Mouse (Mus musculus): ENCODE measurements at regions not wholly inside any gene's neighbourhood (a gene's known extent, or its start where the extent isn't known, plus 50 kb on each side); places are given as distances from the start of the nearest gene placed in this dataset.

DNA sequence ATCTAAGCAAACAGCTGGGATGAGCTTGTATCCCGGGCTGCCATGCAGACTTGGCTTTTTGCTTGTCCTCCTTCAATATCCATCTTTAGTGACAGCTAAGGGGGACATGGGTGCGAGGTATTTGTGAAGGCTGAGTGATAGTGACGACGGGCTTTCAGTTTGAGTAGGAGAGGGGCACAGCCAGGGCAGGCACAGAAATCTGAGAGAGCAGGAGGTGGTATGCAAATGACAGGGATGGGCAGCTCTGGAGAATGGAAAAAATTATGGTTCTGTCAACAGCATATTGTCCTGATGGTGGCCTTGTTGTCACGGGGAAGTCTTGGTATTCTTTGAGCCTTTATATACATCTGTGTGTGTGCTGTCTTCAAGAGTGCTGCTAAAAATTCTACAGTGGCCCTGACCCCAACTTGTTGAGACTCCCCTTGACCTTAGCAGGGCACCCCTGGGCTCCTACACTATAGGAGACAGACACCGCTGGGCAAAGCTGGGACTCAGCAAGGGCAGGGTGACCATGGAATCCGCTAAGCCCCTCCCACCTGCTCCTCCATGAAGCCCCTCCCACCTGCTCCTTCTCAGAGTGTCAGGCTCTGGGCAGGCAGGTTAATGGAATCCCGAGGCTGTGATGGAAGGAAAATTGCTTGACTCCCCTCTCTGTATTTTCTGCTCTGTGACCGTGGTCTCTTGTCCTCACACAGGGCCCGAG, 156.1 kb downstream of the Matn1 start:
- no peak for DNase-seq

DNA sequence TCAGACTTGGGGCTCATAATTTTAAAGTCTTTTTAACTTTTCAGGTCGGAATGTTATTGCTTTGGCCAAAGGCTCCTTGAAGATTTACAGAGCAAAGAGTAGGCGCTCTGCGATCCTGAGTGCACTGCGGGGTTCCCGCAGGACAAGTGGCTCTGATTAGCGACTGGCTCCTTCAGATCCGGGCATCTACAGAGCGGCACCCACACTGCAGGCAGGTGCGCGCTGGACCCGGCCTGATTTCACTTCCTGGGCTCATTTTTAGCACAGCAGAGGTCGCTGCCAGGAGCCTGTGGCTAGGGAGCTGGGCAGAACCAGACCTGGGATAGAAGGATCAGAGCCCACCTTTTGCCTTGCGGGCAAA, 156.6 kb downstream of the Matn1 start:
- no peak for DNase-seq

DNA sequence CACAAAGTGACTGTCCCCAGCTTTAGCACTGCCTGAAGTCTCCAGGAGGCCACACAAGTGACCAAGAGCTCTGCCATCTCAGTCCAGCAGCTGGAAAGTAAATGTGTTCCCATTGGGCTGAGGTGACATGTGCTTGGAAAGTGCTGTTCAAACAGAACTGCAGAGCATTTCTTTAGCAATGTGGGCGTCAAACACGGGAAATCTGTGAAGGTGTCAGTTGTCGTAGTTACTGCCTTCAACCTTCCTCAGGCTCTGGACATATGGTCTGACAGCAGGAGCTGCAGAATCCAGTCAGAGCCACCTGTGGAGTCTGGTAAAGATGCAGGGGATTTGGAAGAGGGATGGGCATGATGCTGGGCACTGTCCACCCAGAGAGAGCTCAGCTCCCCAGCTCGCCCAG, 158.0 kb downstream of the Matn1 start:
- no peak for DNase-seq

DNA sequence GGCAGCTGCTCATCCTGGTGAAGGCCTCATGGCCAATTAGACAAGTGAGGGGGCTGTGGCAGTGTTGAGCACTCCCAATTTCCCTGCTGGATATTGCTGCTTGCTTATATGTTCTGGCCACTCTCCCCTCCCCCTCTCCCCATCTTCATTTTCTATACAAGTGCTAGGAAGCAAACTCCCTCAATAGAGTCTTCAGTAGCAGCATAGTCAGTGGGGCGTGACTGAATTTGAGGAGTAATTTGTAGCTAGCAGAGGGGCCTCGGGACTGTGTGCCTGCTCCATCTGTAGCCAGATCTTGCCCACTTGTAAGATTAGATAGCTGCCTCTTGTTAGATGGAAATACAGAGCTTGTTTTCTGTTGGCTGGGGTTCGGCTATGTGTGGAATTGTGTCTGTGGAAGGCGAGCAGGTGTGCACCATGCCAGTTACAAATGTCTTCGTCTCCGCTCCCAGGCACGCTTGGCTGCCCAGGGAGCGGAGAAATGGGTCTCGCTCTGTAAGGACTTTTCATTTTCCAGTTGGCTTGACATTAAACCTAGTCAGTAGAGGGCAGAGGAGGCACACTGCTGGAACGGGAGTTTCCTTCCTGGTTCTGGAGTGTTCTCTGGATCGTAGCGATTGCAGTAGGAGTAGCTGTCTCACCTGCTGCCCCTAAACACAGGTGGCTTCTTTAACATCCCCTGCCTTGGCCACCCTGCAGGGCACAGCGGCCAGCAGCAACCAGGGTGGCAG, 163.1 kb downstream of the Matn1 start:
- DNase-seq: no peak

DNA sequence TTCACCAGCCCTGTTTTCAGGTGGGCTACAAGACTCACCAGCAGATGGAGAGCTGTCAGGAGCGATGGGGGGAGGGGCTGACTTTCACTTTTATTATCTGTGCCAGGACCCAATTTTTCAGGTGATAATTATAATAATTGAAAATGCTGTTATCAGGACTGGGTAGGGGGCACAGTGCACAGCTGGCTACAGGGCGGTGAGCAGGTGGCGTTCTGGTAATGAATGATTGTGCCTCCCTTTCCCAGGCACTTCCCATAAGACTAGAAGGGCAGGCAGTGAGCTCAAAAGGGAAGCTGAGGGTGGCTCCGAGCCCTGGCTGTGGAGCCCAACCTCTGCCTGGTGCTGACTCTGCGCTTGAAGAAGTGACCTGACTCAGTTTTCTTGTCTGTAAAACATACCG, 168.4 kb downstream of the Matn1 start:
- DNase-seq: no peak

DNA sequence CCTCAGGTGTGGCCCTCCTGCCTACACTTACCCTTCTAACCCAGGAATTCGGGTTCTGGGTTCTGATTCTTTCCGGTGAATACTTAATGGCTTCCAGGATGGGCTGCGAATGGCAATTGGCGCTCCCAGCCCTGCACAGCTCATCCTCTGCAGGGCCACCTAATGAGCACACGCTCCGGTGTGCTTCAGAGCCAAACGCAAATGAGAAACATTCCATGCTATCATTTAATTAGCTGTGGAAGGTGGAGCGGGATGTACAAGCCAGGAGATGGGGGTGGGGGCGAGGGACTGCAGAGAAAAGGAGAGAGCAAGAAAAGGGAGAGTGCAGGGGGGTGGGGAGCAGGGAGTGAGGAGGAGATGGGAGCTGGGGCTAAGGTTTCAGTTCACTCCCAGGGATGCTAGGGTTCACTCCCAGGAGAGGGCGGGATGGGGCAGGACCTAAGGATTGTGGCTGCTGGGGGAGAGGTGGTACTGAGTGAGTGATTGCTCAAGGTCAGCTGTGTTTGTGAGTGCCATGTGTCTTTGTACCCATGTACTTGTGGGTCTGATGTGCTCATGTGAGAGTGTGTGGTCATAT, 169.6 kb downstream of the Matn1 start:
- no peak for DNase-seq

DNA sequence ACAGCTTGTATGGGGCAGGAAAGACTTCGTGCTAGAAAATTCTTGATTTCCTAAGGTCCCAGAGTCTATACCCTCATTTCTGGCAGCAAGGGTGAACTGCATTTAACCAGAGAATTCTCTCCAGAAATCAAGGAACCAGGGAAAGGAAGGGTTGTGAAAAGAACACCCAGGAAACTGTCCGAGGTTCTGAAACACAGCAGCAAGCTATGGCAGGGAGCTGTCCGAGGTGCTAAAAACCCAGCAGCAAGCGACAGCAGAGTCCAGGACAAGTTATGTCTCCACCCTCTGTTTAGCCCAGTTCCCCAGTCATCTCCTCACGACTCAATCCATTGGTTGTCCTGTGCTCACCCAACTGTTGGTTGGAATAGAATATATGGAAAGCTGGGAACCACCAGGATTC, 171.1 kb downstream of the Matn1 start:
- DNase-seq: peak; percentile 12 to 19

DNA sequence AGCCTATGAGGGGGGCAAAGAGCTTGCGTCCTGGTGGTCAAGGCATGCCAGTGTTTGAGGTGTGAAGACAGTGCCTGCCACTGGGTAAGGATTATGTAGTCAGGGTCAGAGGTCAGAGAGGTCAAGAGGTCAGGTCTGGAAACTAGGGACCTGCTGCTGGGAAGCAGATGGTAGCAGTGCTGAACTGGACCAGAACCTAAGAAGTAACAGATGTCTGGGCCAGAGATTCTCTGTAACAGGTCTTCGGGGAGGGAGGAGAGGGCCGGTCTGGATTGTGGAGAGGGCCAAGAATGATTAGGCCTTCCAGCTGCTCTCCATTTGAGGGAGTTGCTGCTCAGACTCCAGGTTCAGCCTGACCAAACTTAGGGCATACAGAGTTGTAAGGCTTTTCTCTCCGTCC, 174.4 kb downstream of the Matn1 start:
- no peak for DNase-seq

DNA sequence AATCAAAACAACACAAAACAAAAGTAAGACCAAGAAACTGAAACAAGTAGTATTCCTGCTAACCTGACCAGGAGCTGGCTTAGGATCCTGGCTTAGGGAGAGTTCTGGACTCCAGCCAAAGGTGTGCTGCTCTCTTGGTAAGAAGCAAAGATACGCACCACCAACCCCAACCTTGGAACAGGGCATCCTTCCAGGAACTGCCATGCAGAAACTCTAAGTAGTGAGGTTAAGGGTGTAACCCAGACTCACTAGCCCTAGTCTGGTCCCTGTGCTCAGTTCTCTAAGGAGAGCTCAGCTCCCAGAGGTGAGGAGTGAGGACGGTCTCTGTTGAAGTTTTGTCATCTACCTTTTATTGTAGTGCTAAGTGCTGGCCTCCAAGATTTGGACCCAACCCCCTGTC, 175.4 kb downstream of the Matn1 start:
- DNase-seq: no peak

DNA sequence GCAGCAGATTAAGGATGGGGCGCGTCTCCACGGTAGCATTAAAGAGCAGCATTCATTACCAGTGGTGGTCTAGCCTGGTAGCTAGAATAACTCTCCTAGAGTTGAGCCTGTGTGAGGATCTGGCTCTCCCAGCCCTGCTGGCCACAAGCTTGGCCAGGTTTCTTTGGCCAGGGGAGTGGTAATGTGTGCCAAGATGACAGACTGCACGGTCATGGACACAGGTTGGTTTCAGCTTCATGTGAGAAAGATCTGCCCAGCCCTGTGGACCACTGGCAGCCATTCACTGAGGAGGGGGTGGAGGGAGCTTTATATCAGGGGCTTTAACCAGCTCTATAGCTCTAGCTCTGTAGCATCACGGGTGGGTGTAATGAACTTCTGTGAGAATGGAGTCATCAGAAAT, 176.5 kb downstream of the Matn1 start:
- DNase-seq: no peak

DNA sequence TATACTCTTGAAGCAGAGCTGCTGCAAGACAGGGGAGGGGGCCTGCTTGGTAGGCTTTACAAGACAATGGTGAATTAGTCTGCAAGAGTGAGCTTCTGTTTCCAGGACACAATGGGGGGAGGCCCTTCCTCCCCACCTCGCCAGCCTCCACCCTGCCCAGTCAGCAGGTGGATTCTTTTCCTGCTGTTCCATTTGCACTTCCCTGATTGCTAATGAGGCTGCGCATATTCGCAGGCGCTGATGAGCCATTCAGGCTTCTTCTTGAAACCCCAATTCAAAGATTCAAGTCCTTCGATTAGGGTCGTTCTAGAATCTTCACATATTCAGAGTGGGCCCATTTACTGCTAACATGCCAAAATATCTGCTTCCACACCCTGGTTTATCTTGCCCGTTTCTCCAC, 181.8 kb downstream of the Matn1 start:
- no peak for DNase-seq

DNA sequence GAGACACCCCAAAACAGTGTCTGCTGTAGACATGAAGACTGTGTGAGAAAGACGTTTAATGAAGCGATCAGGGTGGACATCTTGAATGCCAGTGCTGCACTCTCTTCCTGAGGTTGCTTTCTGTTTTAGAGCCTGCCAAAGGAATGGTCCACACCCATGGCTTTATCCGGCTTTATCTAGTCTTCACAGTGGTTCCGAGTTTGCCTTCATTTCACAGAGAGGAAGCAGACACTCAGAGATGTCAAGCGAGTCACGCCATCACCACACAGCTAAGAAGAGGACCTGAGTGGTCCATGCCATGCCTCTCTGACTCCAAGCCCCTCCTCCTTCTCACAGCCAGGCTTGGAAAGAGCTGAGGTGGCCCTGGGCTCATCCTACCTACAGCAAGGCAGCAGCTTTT, 182.7 kb downstream of the Matn1 start:
- DNase-seq: no peak

DNA sequence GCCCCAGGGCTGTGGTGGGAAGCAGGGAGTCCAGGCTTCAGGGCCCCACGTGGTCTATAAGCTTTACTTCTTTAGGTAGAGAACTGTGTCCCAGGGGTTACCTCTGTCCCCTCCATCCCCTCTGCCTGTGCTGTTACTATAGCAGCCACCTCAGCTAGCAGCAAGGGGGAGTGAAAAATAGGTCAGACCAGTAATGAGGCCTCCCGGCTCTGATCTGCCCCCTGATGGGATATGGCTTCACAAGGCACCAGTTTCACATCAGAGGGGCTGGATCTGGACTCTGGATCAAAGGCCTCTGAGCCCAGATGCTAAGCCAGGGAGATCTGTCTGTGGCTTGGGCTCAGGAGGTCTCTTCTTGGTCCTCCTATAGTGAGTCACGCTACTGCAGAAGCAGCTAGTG, 184.5 kb downstream of the Matn1 start:
- no peak for DNase-seq

DNA sequence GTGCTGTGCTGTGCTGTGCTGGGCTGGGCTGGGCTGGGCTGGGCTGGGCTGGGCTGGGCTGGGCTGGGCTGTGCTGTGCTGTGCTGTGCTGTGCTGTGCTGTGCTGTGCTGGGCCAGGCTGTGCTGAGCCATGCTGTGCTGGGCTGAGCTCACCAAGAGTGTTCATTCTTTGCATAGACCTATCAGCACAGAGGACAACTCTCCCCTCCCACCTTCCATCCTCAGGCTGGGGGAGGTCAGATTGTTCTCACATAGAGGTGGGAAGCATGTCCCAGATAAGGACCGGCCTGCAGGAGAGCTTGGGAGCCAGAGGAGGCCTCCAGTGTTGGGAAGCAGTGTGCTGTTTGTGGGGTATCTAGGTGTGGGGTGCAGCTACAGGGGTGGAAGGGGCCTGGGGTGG, 188.0 kb downstream of the Matn1 start:
- no peak for DNase-seq

DNA sequence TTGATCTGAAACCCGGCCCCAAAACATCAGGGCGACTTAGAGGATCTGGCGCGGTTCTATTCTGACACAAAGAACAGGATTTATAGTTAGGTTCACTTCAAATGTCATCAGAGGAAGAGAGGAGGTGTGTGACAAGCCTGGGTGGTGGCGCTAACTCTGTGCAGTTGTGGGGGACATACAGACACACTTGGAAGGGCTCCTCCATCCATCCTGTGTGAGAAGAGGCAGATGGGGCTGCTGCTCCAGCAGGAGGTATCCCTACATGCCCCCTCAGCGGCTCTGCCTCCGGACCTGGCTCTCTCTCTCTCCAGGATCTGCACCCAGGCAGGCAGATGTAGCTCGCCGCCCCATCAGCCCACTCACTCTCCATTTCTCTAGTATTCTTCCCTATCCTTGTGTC, 188.6 kb downstream of the Matn1 start:
- no peak for DNase-seq

DNA sequence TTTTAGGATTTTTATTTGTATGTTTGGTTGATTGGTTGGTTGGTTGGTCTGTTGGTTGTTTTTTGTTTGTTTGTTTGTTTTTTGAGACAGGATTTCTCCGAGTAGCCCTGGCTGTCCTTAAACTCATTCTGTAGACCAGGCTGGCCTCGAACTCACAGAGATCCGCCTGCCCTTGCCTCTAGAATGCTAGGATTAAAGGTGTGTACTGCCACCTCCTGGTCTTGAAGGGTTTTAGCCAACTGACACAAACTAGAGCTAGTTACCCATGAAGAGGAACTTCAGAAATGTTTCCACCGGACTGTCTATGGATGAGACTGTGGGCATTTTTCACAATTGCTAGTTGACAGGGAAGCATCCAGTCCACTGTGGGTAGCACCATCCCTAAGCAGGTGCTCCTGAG, 191.7 kb downstream of the Matn1 start:
- DNase-seq: no peak

DNA sequence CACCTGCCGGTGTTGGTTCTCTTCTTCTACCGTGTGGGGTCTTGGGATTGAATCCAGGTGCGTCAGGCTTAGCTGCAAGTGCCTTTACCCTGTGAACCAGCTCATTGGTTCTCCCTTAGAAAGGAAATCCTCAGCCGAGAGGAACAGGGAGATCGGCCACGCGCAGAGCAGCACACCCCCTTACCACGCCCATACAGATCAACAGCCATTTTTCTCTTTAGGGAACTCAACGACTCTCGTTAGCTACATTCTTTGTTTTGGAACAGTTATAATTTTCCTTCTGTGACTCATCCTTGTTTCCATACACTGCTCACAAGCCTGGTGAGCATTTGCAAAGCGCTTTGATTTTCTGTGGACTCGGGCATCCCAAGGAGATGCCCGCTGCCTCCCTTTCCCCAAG, 194.7 kb downstream of the Matn1 start:
- no peak for DNase-seq

DNA sequence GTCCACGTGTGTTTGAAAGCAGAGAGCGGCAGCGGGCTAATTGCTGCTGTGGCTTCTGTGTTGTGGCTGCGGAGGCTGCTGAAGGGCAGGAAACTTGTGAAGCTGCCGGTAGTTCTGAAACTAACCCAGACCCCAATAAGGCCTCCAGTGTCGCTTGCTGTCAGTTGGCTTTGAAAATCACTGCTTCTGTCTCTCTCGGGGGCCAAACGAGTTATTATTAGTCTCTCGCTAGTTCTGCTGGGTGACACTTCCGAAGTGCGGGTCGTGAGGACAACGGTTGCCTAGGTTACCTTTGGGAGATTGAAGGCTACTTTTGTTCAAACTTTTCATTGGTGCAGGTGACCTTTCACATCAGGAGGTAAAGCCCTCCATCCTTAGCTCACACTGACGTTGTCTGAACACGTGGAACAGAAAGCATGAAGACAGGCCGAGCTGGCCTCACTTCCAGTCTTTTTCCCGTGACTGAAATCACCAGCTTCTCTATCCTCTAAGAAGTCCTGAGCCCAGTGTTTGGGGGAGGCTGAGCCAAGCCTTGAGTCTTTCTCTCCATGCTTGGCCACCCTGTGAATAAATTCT, 197.8 kb downstream of the Matn1 start:
- no peak for DNase-seq

DNA sequence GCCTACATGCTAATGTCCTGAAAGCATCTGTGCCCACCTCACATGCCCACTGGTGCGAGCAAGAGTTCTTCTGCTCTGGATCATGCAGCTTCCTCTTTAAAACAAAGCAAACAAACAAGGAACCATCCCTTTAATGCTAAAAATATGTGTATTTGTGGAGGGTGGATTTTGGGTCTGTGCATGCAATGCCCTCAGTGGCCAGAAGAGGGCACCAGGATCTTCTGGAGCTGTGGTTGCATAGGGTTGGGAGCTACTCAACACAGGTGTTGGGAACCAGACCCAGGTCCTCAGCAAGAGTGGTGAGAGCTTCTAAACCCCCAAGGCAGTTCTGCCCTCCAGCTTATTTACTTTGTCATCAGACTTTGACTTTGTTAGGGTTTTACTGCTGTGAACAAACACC, 201.3 kb downstream of the Matn1 start:
- DNase-seq: no peak

DNA sequence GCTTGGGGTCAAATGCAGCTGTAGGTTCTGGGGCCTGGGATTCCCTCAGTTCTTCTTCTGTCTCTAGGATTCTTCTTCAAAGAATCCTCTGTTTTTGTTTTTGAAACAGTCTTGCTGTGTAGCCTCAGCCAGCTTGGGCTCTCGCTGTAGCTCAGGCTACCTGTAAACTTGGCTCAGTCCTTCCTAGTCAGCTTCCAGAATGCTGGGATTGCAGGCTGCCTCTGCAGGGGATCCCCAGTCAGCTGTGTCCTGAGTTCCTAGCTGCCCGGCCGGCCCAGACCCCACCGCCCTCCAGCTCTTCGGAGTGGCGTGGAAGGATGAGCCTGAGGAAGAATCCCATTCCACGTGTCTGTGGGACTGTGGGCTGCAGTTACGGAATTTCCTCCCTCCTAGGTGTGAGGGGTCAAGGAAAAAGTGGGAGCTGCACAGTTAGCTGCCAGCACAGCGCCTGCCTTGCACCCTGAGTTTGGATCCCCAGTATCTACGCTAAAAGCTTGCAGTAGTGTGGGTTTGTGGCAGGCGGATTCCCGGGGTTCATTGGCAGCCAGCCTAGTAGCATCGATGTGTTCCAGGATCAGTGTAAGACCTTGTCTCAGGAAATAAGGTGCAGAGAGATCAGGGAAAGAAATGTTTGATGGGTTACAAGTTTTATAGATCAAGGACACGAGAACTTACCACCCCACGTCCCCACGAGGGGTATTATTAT, 204.0 kb downstream of the Matn1 start:
- no peak for DNase-seq

DNA sequence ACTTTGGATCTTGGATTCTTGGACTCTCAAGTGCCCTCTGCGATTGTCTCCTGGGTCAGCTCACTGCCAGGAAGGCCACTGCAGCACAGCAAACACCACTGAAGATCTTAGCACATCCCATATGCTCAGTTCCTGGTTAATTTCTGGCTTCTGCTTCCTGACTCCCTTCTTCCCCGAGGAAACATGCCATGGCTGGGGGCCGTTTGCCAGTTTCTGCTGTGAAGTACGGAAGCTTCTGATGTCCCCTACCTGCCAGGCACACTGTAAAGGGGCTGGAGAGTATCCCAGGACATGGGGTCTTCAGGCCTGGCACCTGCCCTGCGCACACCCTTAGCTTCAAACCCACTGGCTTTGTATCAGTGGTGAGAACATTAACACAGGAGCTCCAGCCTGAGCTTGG, 205.3 kb downstream of the Matn1 start:
- no peak for DNase-seq

DNA sequence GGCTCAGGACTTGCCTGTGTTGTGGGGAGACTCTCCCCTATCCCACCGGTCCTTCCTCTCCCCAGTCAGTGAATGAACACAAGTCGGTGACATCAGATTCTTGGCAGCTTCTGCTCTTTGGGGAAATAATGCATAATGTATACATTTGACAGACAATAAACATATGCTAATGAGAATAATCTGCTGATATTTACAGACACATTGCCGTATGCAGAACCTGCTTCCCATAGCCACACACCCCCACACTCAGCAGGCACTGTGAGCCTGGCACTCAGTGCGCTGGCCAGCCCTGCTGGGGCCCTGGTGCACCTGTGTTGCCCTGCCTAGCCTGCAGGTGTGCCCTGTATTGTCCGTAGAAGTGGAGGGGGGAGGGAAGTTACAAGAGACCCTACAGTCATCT, 215.5 kb downstream of the Matn1 start:
- DNase-seq: no peak

DNA sequence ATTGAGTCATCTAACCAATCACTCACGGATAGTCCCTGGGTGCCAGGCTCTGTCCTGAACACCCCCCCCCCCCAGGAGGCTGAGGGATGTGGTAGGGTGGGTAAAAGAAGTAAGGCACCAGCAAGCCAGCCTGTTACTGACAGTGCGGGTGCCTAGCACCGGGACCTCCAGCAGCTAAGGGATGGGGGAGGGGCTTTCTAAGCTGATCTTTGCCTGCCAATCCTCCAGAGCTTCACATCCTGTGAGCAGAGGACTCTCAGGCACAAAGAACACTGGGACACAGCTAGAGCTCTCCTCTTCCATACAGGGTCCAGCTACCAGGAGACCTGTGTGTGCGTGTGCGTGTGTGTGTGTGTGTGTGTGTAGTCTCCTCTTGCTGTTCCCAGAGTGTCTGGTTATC, 215.9 kb downstream of the Matn1 start:
- DNase-seq: no peak

DNA sequence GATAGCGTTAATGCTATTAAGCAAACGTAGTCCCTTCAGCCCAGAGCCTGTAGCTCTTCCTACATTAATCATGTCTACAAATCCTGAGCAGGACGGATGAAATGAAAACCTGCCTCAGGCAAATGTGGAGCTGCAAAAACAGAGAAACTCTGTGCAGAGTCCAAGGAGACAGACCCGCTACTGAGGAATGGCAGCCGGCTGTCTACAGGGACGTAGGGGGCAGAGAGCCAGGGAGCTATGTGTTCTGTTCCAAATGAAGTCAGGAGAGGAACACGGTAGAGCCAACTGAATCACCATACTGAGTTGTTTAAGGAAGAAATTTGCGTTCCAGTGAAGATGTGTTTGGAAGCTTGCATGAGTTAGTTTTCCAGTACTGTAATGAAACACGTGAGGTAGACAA, 217.3 kb downstream of the Matn1 start:
- no peak for DNase-seq

Data from thymus, postnatal 36 days (tissue).